Mouse (Mus musculus) adrenal gland, adult 8-10 months (tissue): ENCODE results near the gene Lrrc61. TPM values are rescaled to one million over a fixed set of nuclear protein-coding genes. Genes with fewer than 3 reads are reported as not detected.
"Not testable (repeated sequence)": the region's sequence is repeated elsewhere in the genome, so short reads cannot be mapped to it uniquely, and the experiment has no call there.

ENCODE experiments used
- DNase-seq: peaks from one replicate; pipeline ENCODE4 v3.0.0; 2022
- total RNA-seq, 4 experiments: library from RNA; stranded (reverse); gene quantifications; 2 replicates each; pipeline ENCODE4 v1.2.4; 2022

The Lrrc61 gene
- 10 to 100 TPM; 45.6 to 49.5 (median 49.1) TPM for total RNA-seq

GRCm38 (mm10) chr6:48554280-48555103, at the start of gene Lrrc61:
Gene Lrrc61, plus strand, starts transcription at chr6:48554796.
- DNase-seq = peak; percentile 96

- no peak for DNase-seq
Observed at GRCm38 (mm10) chr6:48508087-48508486, 46.5 kb upstream of the Lrrc61 start.

- no peak for DNase-seq
Observed at GRCm38 (mm10) chr6:48510426-48510825, 44.2 kb upstream of the Lrrc61 start.

GRCm38 (mm10) chr6:48511861-48512260, 42.7 kb upstream of the Lrrc61 start:
- peak; percentile 41 for DNase-seq

- not testable (repeated sequence) for DNase-seq
Observed at GRCm38 (mm10) chr6:48524882-48525281, 29.7 kb upstream of the Lrrc61 start.

GRCm38 (mm10) chr6:48527901-48528300, 26.7 kb upstream of the Lrrc61 start:
- no peak for DNase-seq

GRCm38 (mm10) chr6:48529261-48529660, 25.3 kb upstream of the Lrrc61 start:
- DNase-seq = no peak

- DNase-seq = no peak
Observed at GRCm38 (mm10) chr6:48529871-48530440, 24.6 kb upstream of the Lrrc61 start.

GRCm38 (mm10) chr6:48530862-48531261, 23.7 kb upstream of the Lrrc61 start:
- DNase-seq = no peak

GRCm38 (mm10) chr6:48533475-48533874, 21.1 kb upstream of the Lrrc61 start:
- no peak for DNase-seq

GRCm38 (mm10) chr6:48534913-48535312, 19.7 kb upstream of the Lrrc61 start:
- DNase-seq = no peak

GRCm38 (mm10) chr6:48536091-48536490, 18.5 kb upstream of the Lrrc61 start:
- no peak for DNase-seq

GRCm38 (mm10) chr6:48537105-48537954, 17.3 kb upstream of the Lrrc61 start, which contains the start of gene Atp6v0e2:
Gene Atp6v0e2, plus strand, starts transcription at chr6:48537615.
- peak; percentile 83 for DNase-seq

GRCm38 (mm10) chr6:48538841-48539737, 15.5 kb upstream of the Lrrc61 start:
- DNase-seq = peak; percentile 68

GRCm38 (mm10) chr6:48539860-48540259, 14.7 kb upstream of the Lrrc61 start:
- no peak for DNase-seq

GRCm38 (mm10) chr6:48540721-48541120, 13.9 kb upstream of the Lrrc61 start:
- no peak for DNase-seq

- DNase-seq = peak; percentile 82
Observed at GRCm38 (mm10) chr6:48541560-48542450, 12.8 kb upstream of the Lrrc61 start.

- no peak for DNase-seq
Observed at GRCm38 (mm10) chr6:48542631-48543030, 12.0 kb upstream of the Lrrc61 start.

- DNase-seq = no peak
Observed at GRCm38 (mm10) chr6:48545251-48545650, 9.3 kb upstream of the Lrrc61 start.

GRCm38 (mm10) chr6:48546271-48546670, 8.3 kb upstream of the Lrrc61 start:
- no peak for DNase-seq

- no peak for DNase-seq
Observed at GRCm38 (mm10) chr6:48546858-48547257, 7.7 kb upstream of the Lrrc61 start.
